Mouse (Mus musculus): ENCODE results near the gene Vmn2r117.
"Not testable (repeated sequence)": the region's sequence is repeated elsewhere in the genome, so short reads cannot be mapped to it uniquely, and the experiment has no call there.

Gene Vmn2r117

DNA sequence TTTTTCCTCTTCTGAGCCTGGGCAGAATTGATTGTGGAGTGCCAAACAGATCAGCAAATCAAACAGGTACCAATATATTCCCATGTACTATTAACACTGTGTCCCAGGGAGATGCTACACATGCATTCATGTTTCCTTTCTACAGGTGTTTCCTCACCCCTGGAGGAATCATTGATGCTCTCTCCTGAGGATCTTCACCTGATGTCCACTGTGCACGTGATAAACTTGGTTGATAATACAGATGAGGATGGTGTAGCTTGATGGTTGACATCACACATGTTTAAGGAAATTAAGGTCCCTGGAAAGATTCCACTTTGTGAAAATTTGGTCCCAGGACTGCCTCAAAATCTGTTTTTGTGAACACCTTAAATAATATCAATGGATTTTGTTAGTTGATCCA is at the start of gene Vmn2r117:
TSS of gene Vmn2r117 (minus strand) at position 101 of the 400 bp plus-strand sequence.
- not testable (repeated sequence) for DNase-seq

DNA sequence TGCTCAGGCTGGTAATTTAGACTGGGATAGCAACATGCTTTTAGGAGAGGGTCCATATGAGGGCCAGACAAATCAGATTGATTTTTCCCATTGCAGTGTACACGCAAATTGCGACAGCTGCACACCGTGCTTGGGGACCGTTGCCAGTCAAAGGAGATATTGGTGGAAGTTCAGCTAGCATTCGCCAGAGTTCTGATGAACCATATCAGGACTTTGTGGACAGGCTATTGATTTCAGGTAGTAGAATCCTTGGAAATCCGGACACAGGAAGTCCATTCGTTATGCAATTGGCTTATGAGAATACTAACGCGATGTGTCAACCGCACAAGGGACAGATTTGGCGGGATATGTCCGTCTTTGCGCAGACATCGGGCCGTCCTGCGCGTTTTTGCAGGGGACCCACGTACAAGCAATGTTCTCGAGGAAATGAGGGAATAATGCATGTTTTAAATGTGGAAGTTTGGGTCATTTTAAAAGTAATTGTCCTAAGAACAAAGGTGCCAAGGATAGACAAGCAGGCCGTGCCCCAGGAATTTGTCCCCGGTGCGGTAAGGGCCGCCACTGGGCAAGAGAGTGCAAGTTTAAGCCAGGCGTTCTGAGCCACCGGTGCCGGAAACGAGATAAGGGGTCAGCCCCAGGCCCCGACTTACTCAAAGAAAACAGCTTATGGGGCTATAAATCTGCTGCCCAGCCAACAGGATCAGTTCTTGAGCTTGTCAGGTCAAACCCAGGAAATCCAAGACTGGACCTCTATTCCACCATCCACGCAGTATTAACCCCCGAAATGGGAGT is 43.6 kb upstream of the Vmn2r117 start:
- not testable (repeated sequence) for DNase-seq

DNA sequence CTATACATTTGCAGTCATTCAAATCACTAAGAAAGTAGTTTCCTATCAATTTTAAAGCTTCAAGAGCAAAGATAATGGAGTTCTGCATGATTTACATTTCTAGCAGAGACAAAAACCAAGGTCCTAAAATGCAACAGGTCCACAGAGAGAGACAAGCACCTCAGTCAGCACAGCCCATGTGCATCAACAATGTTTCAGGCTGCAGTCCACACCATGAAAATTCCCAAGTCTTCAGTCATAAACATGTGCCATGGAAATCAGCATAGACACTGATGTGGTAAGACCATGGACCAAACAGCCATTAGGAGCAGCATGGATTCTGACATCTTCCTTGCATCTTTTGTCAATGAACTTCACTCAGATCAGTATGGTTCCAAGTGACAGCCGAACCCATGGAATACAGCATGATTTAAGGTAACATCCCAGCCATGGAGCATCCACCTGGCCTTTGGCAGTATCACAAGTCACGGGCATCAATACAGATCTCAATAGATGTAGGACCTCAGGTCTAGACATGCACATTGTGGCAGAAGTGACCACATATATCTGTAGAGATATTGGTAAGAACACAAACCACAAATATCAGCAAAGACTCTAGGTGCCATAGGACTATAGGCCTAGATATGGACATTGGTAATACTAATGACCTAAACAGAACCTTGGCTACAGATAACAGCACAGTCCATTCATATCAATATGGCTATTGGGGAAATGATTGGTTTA is 39.4 kb upstream of the Vmn2r117 start:
- no peak for DNase-seq

DNA sequence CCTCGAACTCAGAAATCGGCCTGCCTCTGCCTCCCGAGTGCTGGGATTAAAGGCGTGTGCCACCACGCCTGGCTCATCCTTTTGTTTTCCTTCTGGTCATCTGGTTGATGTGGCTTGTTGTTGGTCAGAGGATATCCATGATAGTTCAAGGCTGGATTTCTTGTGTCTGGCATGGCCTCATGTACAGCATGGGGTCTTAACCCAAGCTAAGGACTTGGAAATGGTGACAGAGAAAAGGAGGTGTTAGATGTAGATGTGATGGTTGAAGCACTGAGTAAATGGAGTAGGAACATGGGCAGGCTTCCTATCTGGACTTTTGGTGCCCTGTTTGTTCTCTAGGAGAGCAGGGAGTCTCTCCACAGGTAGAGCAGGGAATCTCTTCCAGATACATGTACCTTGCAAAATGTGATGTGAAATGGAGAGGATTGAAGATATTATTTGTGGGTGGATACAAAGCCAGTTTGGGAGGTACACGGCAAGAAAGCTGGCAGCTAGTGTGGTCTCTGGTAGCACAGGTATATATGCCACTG is 46.3 kb downstream of the Vmn2r117 start:
- DNase-seq: no peak

Measured in thymus, postnatal 14 days (tissue).